Mouse (Mus musculus): ENCODE measurements around the gene Zfp870. TPM values are rescaled to one million over a fixed set of nuclear protein-coding genes. Genes with fewer than 3 reads are reported as not detected.
"Not testable (repeated sequence)": the region's sequence is repeated elsewhere in the genome, so short reads cannot be mapped to it uniquely, and the experiment has no call there.

Gene Zfp870
- total and polyA plus RNA-seq, 3 experiments: 0.25 TPM; not detected in 2

GRCm38 (mm10) chr17:32872091-32872490 is 19.4 kb downstream of the Zfp870 start:
- no peak for DNase-seq (ENCODE audit: low read depth, low spot score)
- H3K4me3 ChIP-seq (ENCODE audit: control insufficient read depth in 1 of 2, insufficient read depth in 1 of 2, low read depth in 2 of 2, low read length in 2 of 2): no peak overlapping the region
- no peaks in the 10 kb centered on the region for H3K4me1 ChIP-seq (ENCODE audit: control insufficient read depth in 1 of 2, insufficient read depth in 2 of 2, low read length in 2 of 2)
- H3K27me3 ChIP-seq (ENCODE audit: control insufficient read depth in 1 of 2, insufficient read depth in 2 of 2, low read length in 2 of 2): no peaks in the 10 kb centered on the region; a peak in 2 of 4 replicates
- no peak for TF ChIP-seq MYC (IDR thresholded peaks at IDR 0.05; ENCODE audit: low read depth, low read length)
- TF ChIP-seq TBP (IDR thresholded peaks at IDR 0.05; ENCODE audit: low read depth, low read length): no peak
- TF ChIP-seq TCF12 (IDR thresholded peaks at IDR 0.05; ENCODE audit: low read depth, low read length): no peak
- no peak overlapping the region for H3K9ac ChIP-seq (ENCODE audit: control insufficient read depth, low read depth, low read length, poor library complexity, severe bottlenecking)
- no peak overlapping the region for H3K27ac ChIP-seq (ENCODE audit: control insufficient read depth, low read depth, low read length)
- no peaks in the 10 kb centered on the region for H3K79me2 ChIP-seq (ENCODE audit: control insufficient read depth, insufficient read depth, low read length, poor library complexity)
- no peaks in the 10 kb centered on the region for H3K9me3 ChIP-seq (replicated peaks; ENCODE audit: insufficient read depth, low read length)
- H3K36me3 ChIP-seq (ENCODE audit: control insufficient read depth in 1 of 2, insufficient read depth in 2 of 2, low read length in 2 of 2): no peaks in the 10 kb centered on the region

- no peak for DNase-seq (ENCODE audit: low read depth, low spot score)
- no peaks in the 10 kb centered on the region for H3K79me2 ChIP-seq (ENCODE audit: control insufficient read depth, insufficient read depth, low read length, poor library complexity)
- no peaks in the 10 kb centered on the region for H3K9me3 ChIP-seq (replicated peaks; ENCODE audit: insufficient read depth, low read length)
- no peak overlapping the region for H3K4me3 ChIP-seq (ENCODE audit: control insufficient read depth in 1 of 2, insufficient read depth in 1 of 2, low read depth in 2 of 2, low read length in 2 of 2)
- TF ChIP-seq EP300 (IDR thresholded peaks at IDR 0.05; ENCODE audit: low read depth in 1 of 2, low read length in 2 of 2) (no peak), POLR2A (IDR thresholded peaks at IDR 0.05; ENCODE audit: control insufficient read depth in 1 of 2, insufficient read depth in 1 of 2, low read depth in 1 of 2, low read length in 2 of 2, poor library complexity in 1 of 2) (no peak), ZNF384 (IDR thresholded peaks at IDR 0.05; ENCODE audit: low read depth, low read length) (no peak), MAFK (IDR thresholded peaks at IDR 0.05; ENCODE audit: borderline replicate concordance, low read depth, low read length) (no peak), UBTF (IDR thresholded peaks at IDR 0.05; ENCODE audit: borderline replicate concordance, insufficient read depth, low read depth, low read length) (no peak), NELFE (IDR thresholded peaks at IDR 0.05; ENCODE audit: low read depth, low read length) (no peak), CTCF (IDR thresholded peaks at IDR 0.05 in 2 of 3, conservative IDR thresholded peaks at IDR 0.05 in 1 of 3; ENCODE audit: control insufficient read depth in 1 of 3, insufficient read depth in 1 of 3, low read depth in 2 of 3, low read length in 3 of 3, poor library complexity in 1 of 3, severe bottlenecking in 1 of 3) (no peak), TAL1 (IDR thresholded peaks at IDR 0.05; ENCODE audit: low read length) (no peak), TBP (IDR thresholded peaks at IDR 0.05; ENCODE audit: low read depth, low read length) (no peak), SIN3A (IDR thresholded peaks at IDR 0.05; ENCODE audit: low read length) (no peak), BHLHE40 (IDR thresholded peaks at IDR 0.05; ENCODE audit: borderline replicate concordance, low read depth, low read length) (no peak), RAD21 (IDR thresholded peaks at IDR 0.05; ENCODE audit: low read depth, low read length) (no peak), MEF2A (IDR thresholded peaks at IDR 0.05; ENCODE audit: extremely low read depth, insufficient replicate concordance, low read depth, low read length, poor library complexity, severe bottlenecking) (no peak), USF1 (IDR thresholded peaks at IDR 0.05; ENCODE audit: low read depth, low read length) (no peak)
- H3K4me1 ChIP-seq (ENCODE audit: control insufficient read depth in 1 of 2, insufficient read depth in 2 of 2, low read length in 2 of 2): no peaks in the 10 kb centered on the region
- H3K9ac ChIP-seq (ENCODE audit: control insufficient read depth, low read depth, low read length, poor library complexity, severe bottlenecking): no peak overlapping the region
- no peak overlapping the region for H3K27ac ChIP-seq (ENCODE audit: control insufficient read depth, low read depth, low read length)
- H3K27me3 ChIP-seq (ENCODE audit: control insufficient read depth in 1 of 2, insufficient read depth in 2 of 2, low read length in 2 of 2): no peaks in the 10 kb centered on the region; a peak in 2 of 4 replicates
- H3K36me3 ChIP-seq (ENCODE audit: control insufficient read depth in 1 of 2, insufficient read depth in 2 of 2, low read length in 2 of 2): no peaks in the 10 kb centered on the region
These were observed 20.0 kb downstream of the Zfp870 start for GRCm38 (mm10) chr17:32871483-32871882.

- not testable (repeated sequence) for H3K4me3 ChIP-seq (ENCODE audit: control insufficient read depth in 1 of 2, insufficient read depth in 1 of 2, low read depth in 2 of 2, low read length in 2 of 2); H3K9me3 ChIP-seq (replicated peaks; ENCODE audit: insufficient read depth, low read length); H3K27ac ChIP-seq (ENCODE audit: control insufficient read depth, low read depth, low read length); H3K27me3 ChIP-seq (ENCODE audit: control insufficient read depth in 1 of 2, insufficient read depth in 2 of 2, low read length in 2 of 2); DNase-seq (ENCODE audit: low read depth, low spot score); H3K4me1 ChIP-seq (ENCODE audit: control insufficient read depth in 1 of 2, insufficient read depth in 2 of 2, low read length in 2 of 2); H3K36me3 ChIP-seq (ENCODE audit: control insufficient read depth in 1 of 2, insufficient read depth in 2 of 2, low read length in 2 of 2); H3K9ac ChIP-seq (ENCODE audit: control insufficient read depth, low read depth, low read length, poor library complexity, severe bottlenecking); H3K79me2 ChIP-seq (ENCODE audit: control insufficient read depth, insufficient read depth, low read length, poor library complexity)
These were observed 24.2 kb downstream of the Zfp870 start for GRCm38 (mm10) chr17:32867266-32867665.

GRCm38 (mm10) chr17:32856713-32857112 is 34.7 kb downstream of the Zfp870 start:
- not testable (repeated sequence) for H3K27ac ChIP-seq (ENCODE audit: control insufficient read depth, low read depth, low read length); H3K9me3 ChIP-seq (replicated peaks; ENCODE audit: insufficient read depth, low read length); H3K4me3 ChIP-seq (ENCODE audit: control insufficient read depth in 1 of 2, insufficient read depth in 1 of 2, low read depth in 2 of 2, low read length in 2 of 2); H3K79me2 ChIP-seq (ENCODE audit: control insufficient read depth, insufficient read depth, low read length, poor library complexity); H3K36me3 ChIP-seq (ENCODE audit: control insufficient read depth in 1 of 2, insufficient read depth in 2 of 2, low read length in 2 of 2); H3K27me3 ChIP-seq (ENCODE audit: control insufficient read depth in 1 of 2, insufficient read depth in 2 of 2, low read length in 2 of 2); H3K4me1 ChIP-seq (ENCODE audit: control insufficient read depth in 1 of 2, insufficient read depth in 2 of 2, low read length in 2 of 2); H3K9ac ChIP-seq (ENCODE audit: control insufficient read depth, low read depth, low read length, poor library complexity, severe bottlenecking); DNase-seq (ENCODE audit: low read depth, low spot score)
